In genomic region chr17:79610163-79610755, GRCm38 (mm10) we compare ENCODE assay signal across 29 mouse cellular contexts. TPM values are rescaled to one million over a fixed set of nuclear protein-coding genes. Genes with fewer than 3 reads are reported as not detected.
DNase-seq lines count a peak whose midpoint lies in the region; ATAC-seq lines count a peak whose summit lies in the region.
"Had no signal": no experiment of that assay in that cellular context is flagged by ENCODE, and none has a peak within 500 bp of the region (broad histone marks: within the 10 kb centered on the region; RNA-seq: fewer than 3 reads in every experiment).

No protein-coding gene starts in this region.

- H3K27me3 ChIP-seq in heart, embryonic 13.5 days (replicated peaks), result no peaks in the 10 kb centered on the region
- H3K27me3 ChIP-seq in midbrain, embryonic 15.5 days (replicated peaks), result no peaks in the 10 kb centered on the region
- H3K27me3 ChIP-seq: CH12.LX; embryonic facial prominence, embryonic 15.5 days; liver, embryonic 13.5 days; midbrain, embryonic 12.5 days; Patski had no signal

- H3K36me3 ChIP-seq in heart, embryonic 13.5 days, result no peaks in the 10 kb centered on the region
- H3K36me3 ChIP-seq in midbrain, embryonic 15.5 days (replicated peaks), result no peaks in the 10 kb centered on the region
- H3K36me3 ChIP-seq: embryonic facial prominence, embryonic 15.5 days; liver, embryonic 13.5 days; midbrain, embryonic 12.5 days had no signal

- H3K9ac ChIP-seq in heart, embryonic 13.5 days, result no peak overlapping the region; the same call in 1 of the 2 replicates
- no peak overlapping the region for H3K9ac ChIP-seq in midbrain, embryonic 15.5 days
- H3K9ac ChIP-seq: embryonic facial prominence, embryonic 15.5 days; forebrain, postnatal 0 days; hindbrain, embryonic 14.5 days; liver, embryonic 13.5 days; midbrain, embryonic 12.5 days had no signal

- 53% methylated on average over 9 of the region's 9 CpGs for WGBS in heart, embryonic 13.5 days
- 83% methylated on average over 9 of the region's 9 CpGs for WGBS in midbrain, embryonic 15.5 days

- no peak for DNase-seq in heart, postnatal 10 days
- DNase-seq in adipocyte (ENCODE audit: low spot score), result peak; percentile 41
- DNase-seq in lung, adult 18-20 months, result peak; percentile 35 to 57
- peak; percentile 11 for DNase-seq in lung, postnatal 10 days
- no peak for DNase-seq in embryo, embryonic 10.5 days (ENCODE audit: low spot score)
- DNase-seq: B cell, adult 2 months; cerebellum, adult 8-10 months; cerebellum, postnatal 36 days; forebrain, postnatal 0 days; gastrocnemius, postnatal 14 days; heart, postnatal 4 days; kidney, adult 2 months; left cerebral cortex, postnatal 4 days; liver, embryonic 13.5 days; retina, postnatal 1 day; right cerebral cortex, postnatal 25 days; spleen, adult 18-20 months had no signal

- no peaks in the 10 kb centered on the region for H3K9me3 ChIP-seq in heart, embryonic 13.5 days
- H3K9me3 ChIP-seq in midbrain, embryonic 15.5 days, result no peaks in the 10 kb centered on the region
- H3K9me3 ChIP-seq: embryonic facial prominence, embryonic 15.5 days; G1E; liver, embryonic 13.5 days; midbrain, embryonic 12.5 days had no signal

- no peak overlapping the region for H3K4me2 ChIP-seq in heart, embryonic 13.5 days
- H3K4me2 ChIP-seq in midbrain, embryonic 15.5 days, result no peak overlapping the region
- H3K4me2 ChIP-seq: embryonic facial prominence, embryonic 15.5 days; hindbrain, embryonic 14.5 days; liver, embryonic 13.5 days; midbrain, embryonic 12.5 days had no signal

- no peak for ATAC-seq in heart, embryonic 13.5 days (ENCODE audit: extremely low read depth, insufficient number of reproducible peaks, low FRiP score, low TSS enrichment)
- ATAC-seq in midbrain, embryonic 15.5 days (replicated peaks), result no peak
- ATAC-seq in inflammation-experienced regulatory T-cells, adult 6 months, result no peak
- ATAC-seq: forebrain, postnatal 0 days; Patski had no signal

- intact Hi-C loops in heart, postnatal 10 days (cut with DNase I), result no loop called here

- 0 out of 2 replicates have a peak overlapping the region, but pooled peaks have one; percentile 12 for H3K27ac ChIP-seq in heart, embryonic 13.5 days (replicated peaks)
- no peak overlapping the region for H3K27ac ChIP-seq in midbrain, embryonic 15.5 days
- H3K27ac ChIP-seq: embryonic facial prominence, embryonic 15.5 days; heart, adult 2 months; hindbrain, embryonic 14.5 days; kidney, postnatal 0 days; left cerebral cortex, adult 2 months; liver, embryonic 13.5 days; midbrain, embryonic 12.5 days had no signal

- H3K4me3 ChIP-seq in heart, embryonic 13.5 days, result no peak overlapping the region
- H3K4me3 ChIP-seq in midbrain, embryonic 15.5 days, result no peak overlapping the region
- H3K4me3 ChIP-seq: embryonic facial prominence, embryonic 15.5 days; heart, adult 2 months; left cerebral cortex, adult 2 months; liver, embryonic 13.5 days; midbrain, embryonic 12.5 days had no signal

- peaks cover 16% of the 10 kb centered on the region for H3K4me1 ChIP-seq in heart, embryonic 13.5 days
- peaks cover 4% of the 10 kb centered on the region for H3K4me1 ChIP-seq in midbrain, embryonic 15.5 days
- H3K4me1 ChIP-seq: embryonic facial prominence, embryonic 15.5 days had no signal

RNA-seq across cellular contexts. Expression of gene Rmdn2, which starts 1.4 kb away (rescaled TPM):
- 13.5 and 14.5 TPM in 2 replicates for polyA plus RNA-seq in heart, embryonic 13.5 days (2015; fragmentation: Nextera tagmentation; extraction: Ambion mirVana)
- 1 to 10 TPM; 7.7 to 9.1 TPM for total RNA-seq in heart, postnatal 10 days (2021)
- polyA plus RNA-seq in midbrain, embryonic 15.5 days (2015; fragmentation: Nextera tagmentation; extraction: Ambion mirVana), result 8.6 and 8.8 TPM in 2 replicates
- 10 to 100 TPM in 1 of 3 experiments, 1 to 10 TPM in 2; 3.2 to 19.9 (median 6.9) TPM for polyA plus RNA-seq in inflammation-experienced regulatory T-cells, adult 6 months (2017; shearing (Covaris generic))

Comparison
In these comparisons a context has a peak if more than half of its experiments do, and no peak if none do; other contexts are left out.
1. DNase-seq: peak in adipocyte (single experiment), lung, adult 18-20 months (2 of 2) and lung, postnatal 10 days (single experiment); none in heart, postnatal 10 days (0 of 2) and embryo, embryonic 10.5 days (single experiment).